Mouse (Mus musculus) left cerebral cortex, postnatal 25 days (tissue): ENCODE results near the gene Supt4a. TPM values are rescaled to one million over a fixed set of nuclear protein-coding genes. Genes with fewer than 3 reads are reported as not detected.
A peak's percentile ranks its signal among the peaks of the same experiment; 100 is the strongest.

ENCODE experiments used
- DNase-seq, 2 experiments: peaks; one replicate each; pipeline ENCODE4 v3.0.0; 2022; ENCODE audit warnings: low spot score in 2 of 2, mixed read lengths in 1 of 2
- intact Hi-C: fragments of 180-260 bp; cut with DNase I; formaldehyde crosslinking; loops from one replicate; pipeline ENCODE4 v1.15.1; 2025
- total RNA-seq, 2 experiments: library from RNA; stranded (reverse); gene quantifications; 2 replicates each; pipeline ENCODE4 v1.2.3; 2021

Supt4a gene
- total RNA-seq = 10 to 100 TPM; 69.9 to 86.3 TPM

DNA sequence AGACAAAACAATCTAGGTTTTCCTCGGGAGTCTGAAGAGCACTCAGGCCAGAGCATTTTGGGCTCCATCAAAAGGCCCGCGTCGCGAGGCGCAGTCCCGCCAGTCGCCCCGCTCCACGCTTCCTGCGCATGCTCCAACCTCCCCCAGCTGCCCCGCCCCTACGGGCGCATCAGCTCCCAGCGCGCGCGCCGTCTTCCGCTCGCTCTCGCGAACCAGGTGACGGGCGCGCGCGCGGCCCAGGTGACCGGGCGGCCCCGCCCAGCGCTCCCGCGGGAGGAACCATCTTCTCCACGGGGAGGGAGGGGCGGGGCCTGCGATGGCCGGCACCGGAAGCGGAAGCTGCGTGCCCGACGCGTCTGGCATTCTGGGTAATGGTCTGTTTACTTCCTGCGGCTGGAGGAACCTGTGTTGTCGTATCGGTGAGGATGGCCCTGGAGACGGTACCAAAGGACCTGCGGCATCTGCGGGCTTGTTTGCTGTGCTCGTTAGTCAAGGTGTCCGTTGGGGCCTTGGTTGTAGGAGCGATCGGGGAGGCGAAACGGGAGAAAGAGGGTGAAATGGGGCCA lies at the start of gene Supt4a:
Supt4a (plus strand) TSS at position 378 of the 566 bp plus-strand sequence.
- peak; percentile 93 to 95 for DNase-seq

DNA sequence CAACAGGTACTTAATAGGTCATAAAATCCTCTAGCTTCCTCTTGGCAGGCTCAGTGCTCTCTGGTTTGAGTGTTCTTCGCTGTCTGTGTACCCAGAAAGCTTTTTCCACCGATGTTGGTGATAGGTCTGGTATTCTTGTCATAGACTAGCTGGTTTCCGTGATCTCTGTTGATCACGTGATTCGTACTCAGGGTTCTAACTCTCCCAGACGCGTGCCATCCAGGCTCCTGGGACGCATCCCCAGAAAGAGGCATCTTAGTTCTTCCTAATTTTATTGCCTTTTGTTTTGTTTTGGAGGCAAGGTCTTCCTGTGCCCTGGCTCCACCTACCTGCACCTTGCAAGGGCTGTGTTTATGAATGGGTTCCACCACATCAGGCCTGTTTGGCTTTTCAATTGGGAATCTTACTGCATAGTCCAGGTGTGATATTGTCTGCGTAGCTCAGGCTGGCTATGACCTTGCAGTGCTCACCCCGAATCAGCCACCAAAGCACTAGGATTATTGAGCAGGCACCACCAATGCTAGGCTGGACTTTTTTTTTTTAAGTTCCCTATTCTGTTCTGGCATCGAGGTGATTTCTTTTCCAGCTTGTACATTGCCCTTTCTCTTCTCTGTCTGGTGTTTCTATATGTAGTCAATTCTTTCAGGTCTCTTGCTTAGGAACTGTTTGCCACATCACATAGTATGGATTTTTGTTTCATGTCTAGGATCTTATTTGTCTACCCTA lies 48.7 kb upstream of the Supt4a start:
- intact Hi-C loops = no loop called here
- no peak for DNase-seq

More for the DNA sequence above, at the start of gene Supt4a:
- intact Hi-C loops = loop anchor here (1.0 to 2.0 kb wide), 2 partner anchors 26 to 75 kb away; partner anchors contain the start of gene Rnf43

DNA sequence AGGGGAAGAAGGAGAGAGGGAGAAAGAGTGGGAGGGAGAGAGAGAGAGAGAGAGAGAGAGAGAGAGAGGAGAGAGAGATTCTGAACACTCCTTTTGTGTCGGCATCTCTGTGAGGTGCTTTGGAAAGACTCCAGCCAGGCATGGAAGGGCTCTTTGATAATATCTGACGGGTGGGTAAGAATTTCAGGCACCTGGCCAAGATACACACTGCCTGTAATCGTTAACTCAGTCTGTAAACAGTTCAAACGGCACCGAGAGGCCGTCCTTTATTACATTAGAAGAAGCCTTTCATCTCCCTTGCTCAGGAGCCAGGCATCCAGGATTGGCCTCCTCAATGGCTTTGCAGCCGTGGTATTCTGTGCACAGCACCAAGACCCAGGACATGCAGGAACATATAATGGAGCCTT lies 47.9 kb upstream of the Supt4a start:
- intact Hi-C loops = no loop called here
- DNase-seq = peak; percentile 17 to 34

DNA sequence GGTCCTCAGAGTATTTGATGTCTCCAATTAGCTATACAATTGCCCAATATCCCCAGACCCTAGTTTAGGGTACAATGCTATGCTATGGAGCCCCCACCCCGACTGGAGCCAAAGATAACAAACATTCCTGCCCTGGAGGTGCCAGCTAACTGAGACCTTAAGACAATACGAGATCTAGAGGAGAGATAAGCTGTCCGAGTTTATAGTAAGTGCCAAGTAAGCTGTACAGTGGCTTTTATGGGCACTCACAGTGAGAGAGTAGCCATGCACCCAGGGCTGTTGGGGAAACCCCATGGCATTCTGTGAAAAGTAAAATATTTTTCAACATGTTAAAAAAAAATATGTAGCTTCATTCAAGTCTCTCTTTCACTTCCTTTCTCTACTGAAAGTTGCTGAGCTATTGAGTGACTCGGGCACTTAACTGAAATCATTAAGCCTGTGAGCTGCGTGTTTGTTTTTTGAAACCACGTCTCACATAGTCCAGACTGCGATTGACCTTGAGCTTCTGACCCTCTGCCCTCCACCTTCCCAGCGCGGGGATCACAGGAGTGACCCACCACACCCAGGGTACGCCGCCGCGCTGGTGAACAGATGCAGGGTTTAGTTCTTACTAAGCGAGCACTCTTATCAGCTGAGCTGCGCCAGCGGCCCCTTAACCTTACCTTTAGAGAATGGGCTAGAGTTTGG lies 47.2 kb upstream of the Supt4a start:
- DNase-seq = no peak
- intact Hi-C loops = no loop called here

DNA sequence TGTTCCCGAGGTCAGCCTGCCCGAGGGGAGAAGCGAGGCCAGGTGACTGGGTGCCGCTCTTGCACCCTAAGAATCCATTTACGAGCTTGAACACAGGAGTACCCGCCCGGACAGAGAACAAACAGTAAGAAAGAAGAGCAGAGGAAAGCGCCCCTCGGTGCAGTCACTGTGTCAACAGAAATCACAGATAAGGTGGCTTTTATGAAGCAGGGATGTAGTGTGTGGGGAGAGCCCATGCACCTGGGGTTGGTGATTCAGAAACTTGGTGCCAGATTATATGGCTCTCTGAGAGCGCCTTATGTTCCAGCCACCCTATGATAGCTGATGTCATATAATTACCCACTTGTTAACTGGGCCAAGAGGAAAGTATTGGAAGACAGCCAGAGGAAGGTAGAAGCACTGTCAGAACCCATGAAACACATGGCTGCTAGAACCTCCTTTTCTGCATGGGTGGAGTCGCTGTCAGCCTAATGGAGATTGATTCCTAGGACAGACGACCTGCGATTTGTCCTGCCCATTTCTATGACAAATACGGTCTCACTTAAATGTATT lies 40.1 kb upstream of the Supt4a start:
- intact Hi-C loops = no loop called here
- DNase-seq = no peak

DNA sequence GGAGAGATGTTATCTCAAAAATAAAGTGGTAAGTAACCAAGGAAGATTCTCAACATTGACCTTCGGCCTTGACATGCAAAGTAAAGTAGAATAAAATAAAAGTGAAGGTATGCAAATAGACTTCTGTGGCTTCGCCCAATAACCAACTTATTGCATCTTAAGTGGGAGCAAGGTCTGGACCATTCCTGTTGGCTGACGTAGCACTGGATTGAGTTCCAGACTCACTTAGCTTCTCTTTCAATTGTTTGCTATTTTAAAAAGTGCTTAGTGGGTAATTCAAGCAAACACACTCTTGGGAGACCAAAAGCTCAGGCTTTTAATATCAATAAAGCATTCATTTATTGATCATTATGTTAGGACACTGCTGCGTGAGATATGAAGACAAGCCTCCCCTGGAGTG lies 39.2 kb upstream of the Supt4a start:
- no peak for DNase-seq
- intact Hi-C loops = no loop called here

DNA sequence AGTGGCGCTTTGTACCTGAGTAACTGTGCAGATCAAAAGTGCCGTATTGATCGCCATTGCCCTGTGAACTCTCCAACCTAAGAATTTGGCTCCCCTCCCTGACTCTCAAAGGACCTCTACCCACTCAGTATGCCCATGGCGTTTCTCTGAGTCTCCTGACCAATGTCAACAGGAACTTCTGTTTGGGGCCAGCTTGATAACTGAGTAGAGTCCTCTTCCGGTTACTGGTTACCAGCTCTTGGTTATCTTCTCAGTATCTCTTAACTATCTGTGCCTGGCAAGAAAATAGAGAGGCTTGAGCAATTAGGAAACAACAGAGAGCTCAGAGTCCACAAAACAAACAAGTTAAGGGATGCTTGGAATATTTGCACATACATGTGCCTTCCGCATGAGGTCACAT lies 36.2 kb upstream of the Supt4a start:
- DNase-seq = no peak
- intact Hi-C loops = no loop called here

DNA sequence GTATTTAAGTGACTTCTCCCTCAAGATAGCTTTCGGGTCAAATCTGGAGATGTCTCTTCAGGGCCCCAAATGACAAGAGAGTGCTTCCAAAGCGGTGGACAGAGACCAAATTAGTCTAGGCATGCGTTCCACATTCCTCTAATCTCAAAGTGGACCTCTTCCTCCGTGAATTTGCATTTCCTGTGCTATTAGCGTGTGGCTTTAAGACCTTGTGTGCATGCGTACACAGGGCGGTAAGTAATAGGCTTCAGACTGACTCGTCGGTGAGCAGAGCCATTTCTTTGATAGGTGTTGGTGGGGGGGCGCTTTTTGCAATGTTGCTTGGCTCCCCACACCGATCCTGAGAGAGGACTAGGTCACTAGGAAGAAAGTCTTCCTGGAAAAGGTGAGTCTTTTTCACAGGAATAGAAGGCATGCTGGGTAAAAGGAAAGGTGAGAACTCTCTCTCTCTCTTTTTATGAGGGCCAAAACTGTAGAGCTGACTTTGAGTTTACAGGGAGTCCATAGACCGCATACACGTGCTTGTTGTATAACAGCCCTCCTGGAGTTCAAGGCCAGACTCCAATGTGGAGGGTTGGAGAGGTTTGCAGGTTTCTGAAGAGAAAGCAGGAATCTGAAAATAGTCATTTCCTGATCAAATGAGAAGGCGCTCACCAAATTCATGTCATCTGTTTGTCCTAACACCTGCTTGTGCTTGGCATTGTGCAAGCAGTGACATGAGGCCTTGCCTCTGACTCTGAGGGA lies 35.3 kb upstream of the Supt4a start:
- no peak for DNase-seq
- intact Hi-C loops = no loop called here

DNA sequence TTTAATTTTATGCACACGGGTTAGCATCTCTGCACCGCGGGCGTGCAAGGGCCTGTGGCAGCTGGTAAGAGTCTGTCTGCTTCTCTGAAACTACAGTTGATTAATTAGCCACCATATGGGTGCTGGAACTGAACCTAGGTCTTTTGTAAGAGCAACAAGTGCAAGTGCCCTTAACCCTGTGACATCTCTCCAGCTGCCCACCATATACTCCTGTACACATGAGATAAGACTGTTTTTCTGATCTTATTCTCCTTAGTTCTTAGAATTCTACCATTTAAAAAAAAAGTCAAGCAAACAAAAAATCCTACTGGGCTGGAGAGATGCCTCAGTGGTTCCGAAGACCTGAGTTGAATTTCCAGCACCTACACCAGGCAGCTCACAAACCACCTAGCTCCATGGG lies 33.7 kb upstream of the Supt4a start:
- no peak for DNase-seq
- intact Hi-C loops = no loop called here

DNA sequence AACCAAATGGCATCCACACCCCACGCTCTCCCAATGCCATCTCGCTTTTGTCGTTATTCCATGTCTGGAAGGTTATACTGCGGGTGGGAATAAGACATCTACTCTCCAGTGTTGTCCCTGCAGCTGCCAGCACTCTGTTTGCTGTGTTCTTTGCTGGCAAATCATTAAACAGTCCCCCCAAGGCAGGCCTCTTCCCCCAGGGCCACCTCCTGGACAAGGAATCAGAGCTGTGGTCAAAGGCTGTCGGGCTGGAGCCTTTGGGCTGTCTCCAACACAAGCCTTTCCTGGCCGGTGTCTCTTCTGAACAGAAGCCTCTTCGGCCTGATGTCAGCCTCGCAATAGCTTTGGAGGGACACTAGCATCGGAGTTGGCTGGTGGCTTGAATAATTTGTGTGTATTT lies 33.1 kb upstream of the Supt4a start:
- DNase-seq = no peak
- intact Hi-C loops = no loop called here

DNA sequence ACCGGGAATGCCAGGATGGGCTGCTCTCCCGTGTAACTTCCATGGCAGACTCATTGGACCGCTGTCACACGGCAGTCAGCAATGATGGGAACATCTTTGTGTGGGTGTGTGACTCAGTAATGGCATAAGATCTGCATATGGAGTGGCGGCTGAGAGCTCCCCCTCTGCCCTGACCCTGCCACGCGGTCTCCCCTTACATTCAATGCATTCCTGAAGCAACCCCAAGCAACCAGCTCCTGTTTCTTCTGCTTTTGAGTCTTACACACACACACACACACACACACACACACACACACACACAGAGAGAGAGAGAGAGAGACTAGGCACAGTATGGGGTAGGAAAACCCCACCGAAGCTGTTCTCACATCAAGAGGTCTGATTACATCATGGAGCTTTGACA lies 29.8 kb upstream of the Supt4a start:
- DNase-seq = no peak
- intact Hi-C loops = no loop called here

DNA sequence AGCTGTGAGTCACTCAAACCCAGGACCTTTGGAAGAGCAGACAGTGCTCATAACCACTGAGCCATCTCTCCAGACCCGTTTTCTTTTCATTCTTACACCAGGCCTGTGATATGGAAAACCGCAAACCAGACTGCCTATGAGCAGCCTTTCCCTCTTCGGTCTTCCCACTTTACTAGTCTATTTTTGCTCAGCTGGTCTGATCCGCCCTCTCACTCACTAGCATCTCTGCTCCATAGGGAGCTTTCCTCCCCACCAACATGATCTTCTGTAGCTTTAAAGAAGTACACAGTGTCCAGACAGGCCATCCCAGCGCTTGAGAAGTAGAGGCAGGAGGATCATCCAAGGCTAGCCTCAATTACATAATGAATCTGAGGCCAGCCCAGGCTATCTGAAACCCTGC lies 28.4 kb upstream of the Supt4a start:
- DNase-seq = peak in 1 of 2 experiments; percentile 48
- intact Hi-C loops = no loop called here

DNA sequence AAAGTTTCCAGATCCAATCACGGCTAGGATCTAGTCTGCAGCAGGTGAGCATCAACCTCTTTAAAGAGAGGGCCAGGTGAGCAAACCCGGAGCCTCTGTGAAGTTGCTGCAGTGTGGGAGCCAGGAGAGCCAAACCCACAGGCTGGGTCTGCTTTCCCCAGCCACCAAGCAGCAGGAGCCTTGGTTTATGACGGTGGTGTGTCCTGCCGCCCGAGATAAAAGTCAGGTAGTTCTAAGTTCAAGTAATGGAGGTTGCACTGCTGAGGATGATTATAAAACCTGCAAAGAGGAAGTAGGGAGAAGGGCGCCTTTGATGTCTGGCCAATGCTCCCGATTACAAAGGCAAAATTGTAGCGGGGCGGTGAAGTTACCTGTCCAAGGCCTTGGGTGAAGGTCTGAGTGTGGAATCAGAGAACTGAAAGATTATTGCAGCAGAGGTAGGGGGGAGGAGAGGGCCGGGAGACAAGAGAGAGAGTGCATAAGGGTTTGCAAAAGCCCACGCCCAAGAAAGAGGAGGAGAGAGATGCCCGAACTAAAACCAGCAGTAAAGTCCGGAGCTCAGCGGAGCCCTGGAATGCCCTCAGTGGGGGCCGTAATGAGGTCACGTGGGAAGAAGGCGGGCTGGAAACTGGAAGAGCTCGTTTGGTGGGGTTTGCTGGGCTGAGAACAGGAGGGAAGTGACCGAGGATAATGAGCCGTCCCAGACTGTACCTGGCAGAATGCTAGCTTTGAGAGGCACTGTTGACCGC lies 27.7 kb upstream of the Supt4a start:
- intact Hi-C loops = no loop called here
- DNase-seq = no peak

DNA sequence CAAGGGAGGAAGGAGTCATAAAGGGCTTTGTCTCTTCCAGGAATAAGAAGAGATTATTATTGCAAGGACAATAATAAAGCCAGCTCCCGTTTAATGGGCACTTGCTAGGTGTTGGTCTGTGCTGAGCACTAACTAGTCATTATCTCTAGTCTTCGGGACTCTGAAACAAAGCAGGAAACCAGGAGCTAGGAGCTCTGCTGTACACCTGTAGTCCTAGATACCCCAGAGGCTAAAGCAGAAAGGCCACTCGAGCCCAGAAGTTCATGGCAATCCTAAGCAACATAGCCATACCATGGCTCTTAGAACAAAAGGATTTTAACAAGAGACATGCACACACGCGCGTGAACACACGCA lies 27.1 kb upstream of the Supt4a start:
- intact Hi-C loops = no loop called here
- DNase-seq = no peak

DNA sequence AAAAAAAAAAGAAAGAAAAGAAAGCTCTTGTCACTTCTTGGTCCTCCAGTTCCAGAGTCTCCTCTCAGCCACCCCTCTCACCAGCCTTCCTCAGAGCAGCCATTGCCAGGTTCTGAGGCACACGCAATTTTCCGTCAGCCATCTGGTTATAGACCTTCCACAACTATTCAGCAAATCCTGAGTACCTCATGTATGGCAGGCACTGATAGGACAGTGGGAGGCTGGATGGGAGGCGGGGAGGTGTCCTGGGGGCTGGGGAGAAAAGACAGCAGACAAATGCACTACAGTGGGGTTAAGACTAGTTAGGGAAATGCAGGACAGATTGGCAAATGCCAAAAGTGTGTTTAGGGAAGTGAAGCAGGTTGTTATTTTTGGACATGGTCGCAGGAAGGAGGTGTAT lies 25.2 kb upstream of the Supt4a start:
- intact Hi-C loops = no loop called here
- DNase-seq = no peak

DNA sequence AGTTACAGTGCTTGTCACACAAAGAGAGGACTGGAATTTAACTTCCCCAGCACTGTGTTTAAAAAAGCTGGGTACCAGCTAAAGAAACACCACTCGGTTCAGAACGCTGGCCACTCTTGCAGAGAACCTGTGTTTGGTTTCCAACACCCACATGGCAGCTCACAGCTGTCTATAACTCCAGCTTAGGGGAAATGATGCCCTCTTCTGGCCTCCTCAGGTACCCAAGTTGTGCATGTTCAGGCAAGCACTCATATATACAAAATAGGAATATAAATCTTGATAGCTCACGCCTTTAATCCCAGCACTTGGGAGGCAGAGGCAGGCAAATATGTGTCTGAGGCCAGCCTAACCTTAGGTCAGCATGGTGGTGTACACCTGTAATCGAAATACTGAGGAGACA lies 21.4 kb upstream of the Supt4a start:
- DNase-seq = no peak
- intact Hi-C loops = no loop called here

DNA sequence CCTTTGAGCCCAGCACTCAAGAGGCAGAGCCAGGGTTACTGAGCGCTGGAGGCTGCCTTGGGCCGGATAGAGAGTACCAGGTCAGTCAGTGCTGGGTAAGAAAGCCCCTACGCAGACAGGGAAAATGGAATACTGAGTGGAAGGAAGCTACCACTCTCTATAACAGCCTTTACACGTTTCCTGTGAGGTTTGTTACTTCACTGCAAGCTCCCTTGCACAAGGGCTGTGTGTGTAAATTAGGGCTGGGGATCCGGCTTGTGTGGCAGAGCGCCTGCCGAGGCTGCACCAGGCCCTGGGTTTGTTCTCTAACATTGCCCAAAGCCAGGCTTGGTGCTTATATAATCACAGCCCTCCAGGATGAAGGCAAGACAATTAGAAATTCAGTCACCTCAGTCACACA lies 17.8 kb upstream of the Supt4a start:
- intact Hi-C loops = no loop called here
- no peak for DNase-seq

DNA sequence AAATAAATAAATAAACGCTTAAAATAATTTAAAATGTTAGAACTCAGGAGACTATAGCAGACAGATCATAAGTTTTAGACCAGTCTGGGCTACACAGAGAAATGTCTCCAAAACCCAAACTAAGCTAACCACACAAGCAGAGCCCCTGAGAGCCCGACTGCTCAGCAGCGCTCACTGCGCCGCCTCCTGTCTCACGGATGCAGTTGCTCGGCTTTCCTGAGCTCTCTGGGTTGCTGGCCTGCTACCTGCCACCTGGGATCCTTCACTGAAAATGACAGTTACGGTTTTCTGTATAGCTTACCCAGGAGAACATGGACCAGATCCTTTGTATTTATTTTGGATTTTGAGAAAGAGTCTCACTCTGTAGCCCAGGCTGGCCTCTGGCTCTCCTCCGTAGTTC lies 17.0 kb upstream of the Supt4a start:
- no peak for DNase-seq
- intact Hi-C loops = no loop called here

DNA sequence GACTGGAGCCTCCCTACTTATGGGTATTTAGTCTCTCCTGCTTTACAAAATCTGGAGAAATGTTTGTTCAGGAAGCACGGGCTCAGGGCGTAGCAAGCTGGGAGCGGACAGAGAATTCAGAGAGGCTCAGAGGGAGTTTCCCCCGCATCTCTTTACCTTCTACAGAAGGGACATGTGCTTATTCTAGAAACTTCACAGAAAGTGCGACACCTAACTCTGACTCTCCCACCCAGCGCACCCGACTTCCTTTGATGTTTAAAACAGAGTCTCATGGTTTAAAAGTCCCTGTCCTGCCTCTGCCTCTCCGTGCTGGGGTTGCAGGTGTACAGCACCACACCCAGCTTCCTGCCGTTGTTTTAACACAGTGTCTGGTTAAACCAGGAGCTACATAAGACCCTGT lies 16.5 kb upstream of the Supt4a start:
- DNase-seq = no peak
- intact Hi-C loops = no loop called here

DNA sequence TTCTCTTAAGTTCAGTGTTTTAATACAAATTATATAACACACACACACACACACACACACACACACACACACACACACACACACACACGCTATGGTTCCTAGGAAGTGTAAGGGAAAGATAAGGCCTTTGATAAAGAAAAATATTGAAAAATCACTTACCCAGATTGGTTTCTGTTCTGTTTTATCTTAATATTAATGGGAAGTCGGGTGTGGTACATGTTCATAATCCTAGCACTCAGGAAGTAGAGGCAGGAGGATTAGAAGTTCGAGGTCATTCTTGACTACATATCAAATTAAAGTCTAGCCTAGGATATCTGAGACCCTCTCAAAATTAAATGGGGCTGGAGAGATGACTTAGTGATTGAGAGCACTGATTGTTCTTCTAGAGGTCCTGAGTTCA lies 15.2 kb upstream of the Supt4a start:
- intact Hi-C loops = no loop called here
- no peak for DNase-seq
